Mouse (Mus musculus) right cerebral cortex, postnatal 14 days (tissue): ENCODE data around the gene Higd2a.

ENCODE experiments used
- DNase-seq: peaks from one replicate; pipeline ENCODE4 v3.0.0; 2022

Higd2a gene

DNA sequence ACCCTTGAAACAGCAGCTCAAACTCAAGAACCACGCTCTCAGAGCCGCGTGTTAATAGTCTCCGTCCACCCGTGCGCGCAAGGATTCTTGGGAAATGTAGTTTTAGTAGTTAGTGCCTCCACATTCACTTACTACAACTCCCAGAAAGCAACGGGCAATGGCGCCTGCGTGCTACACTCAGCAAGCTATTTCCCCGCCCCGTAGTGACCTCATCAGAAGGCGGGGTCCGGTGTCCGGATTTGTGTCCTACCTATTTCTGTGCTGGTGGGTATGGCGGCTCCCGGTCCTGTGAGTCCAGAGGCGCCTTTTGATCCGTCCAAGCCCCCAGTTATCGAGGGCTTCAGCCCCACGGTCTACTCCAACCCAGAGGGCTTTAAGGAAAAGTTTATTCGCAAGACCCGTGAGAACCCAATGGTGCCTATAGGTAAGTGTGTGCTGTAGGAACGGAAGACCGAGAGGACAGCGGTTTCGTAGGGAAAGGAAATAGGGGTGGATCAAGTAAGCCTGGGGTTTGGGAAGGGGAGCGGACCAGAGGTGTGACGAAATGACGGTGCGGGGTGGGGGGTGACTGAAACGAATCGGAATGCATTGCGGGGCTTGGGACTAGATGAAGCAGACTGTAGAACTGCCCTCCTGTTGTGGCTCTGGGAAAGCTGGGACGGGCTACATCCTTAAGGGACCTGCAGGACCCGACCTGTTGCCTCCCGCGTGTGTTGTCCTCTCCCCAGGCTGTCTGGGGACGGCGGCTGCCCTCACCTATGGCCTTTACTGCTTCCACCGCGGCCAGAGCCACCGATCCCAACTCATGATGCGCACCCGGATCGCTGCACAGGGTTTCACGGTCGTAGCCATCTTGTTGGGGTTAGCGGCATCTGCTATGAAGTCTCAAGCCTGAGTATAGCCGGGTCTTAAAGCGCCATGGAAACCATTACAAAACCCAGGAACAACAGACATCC lies at the start of gene Higd2a, which contains the start of gene Nop16:
Gene Higd2a (plus strand): TSS at position 212 of the 956 bp plus-strand sequence.
Gene Nop16 (minus strand): TSS at position 95 of the 956 bp plus-strand sequence.
- DNase-seq, result peak; percentile 94

DNA sequence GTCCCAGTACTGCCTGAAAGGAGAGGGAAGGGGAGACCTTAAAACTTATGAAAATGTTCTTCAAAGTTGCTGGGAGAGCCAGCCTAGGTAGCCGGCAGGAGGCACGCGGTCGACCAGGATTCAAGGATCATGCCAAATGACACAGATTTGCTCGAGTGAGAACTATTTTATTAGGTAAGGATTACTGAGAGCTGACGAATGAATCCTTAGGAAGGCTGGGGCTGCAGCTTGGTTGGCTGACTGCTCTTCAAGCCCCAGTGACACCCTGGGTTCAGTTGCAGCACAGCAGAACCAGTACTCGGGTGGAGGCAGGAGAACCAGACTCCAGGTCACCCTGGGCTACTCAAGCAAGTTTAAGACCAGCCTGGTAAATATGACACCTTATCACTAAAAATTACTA lies 42.0 kb upstream of the Higd2a start:
- no peak for DNase-seq

DNA sequence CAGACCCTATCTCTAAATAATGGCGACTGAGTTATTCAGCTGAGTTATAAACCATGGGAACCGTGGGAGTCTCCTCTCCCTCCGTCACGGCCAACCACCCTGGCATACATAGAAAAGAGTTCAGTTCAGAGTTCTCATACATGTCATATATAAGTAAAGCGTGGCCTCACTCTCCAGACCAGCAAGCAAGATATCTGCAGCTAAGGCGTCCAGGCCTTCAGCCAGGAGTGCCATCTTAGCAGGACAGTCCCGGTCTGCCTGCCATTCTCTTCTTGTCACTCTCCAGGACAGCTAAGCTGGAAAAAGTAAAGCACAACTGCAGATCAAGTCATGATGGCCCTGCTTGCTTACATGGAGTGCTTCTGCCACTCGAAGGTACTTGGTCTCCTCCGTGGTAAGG lies 33.8 kb upstream of the Higd2a start:
- DNase-seq, result no peak

DNA sequence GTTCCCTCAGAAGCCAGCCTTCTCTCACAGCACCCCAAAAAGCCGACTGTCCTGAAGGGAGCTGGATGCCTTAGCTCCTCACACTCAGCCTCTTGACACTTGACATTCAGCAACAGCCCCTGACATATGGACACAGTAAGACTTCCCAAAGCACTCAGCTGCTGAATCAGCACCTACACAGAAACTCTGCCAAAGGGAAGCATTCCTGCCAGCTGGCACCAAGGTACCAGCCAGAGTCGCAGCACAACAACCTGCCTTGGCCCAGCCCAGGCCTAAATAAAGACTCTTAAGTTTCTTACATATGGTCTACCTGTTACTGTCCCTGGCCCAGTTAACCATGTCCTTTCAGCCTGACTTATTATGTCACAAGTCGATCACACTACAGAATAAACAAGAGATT lies 33.2 kb upstream of the Higd2a start:
- no peak for DNase-seq

DNA sequence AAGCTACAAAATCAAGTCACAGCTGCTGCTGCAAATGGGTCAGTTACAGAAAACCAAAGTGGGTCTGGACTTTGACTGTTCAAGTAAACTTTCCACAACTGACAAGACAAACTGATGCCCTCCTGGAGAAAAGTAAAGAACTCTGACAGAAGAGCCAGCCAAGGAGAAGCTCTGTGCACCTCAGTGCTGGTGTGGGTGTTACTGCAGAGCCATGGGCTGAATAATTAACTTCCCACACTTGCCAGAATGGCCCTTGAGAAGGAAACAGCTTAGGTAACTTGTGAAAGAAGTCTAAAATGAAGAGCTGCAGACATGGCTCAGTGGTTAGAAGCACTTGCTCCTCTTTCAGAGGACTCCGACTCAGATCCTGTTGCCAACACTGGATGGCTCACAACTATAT lies 32.4 kb upstream of the Higd2a start:
- no peak for DNase-seq

DNA sequence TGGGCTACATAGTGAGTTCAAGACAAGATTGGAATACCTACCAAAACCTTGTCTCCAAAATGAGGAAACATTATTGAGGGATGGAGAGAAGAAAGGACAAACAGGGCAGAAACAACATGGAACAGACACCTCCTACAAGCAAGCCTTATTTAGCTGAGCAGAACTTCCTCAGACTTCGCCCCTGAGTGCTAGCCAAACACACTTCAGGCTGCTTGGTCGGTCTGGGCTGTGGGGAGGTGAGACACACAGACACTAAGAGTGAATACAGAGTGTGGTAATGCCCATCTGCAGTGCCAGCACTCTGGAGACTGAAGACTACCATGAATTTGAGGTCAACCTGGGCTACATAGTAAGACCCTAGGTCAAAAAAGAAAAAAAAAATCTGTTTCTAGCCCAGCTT lies 30.4 kb upstream of the Higd2a start:
- no peak for DNase-seq

DNA sequence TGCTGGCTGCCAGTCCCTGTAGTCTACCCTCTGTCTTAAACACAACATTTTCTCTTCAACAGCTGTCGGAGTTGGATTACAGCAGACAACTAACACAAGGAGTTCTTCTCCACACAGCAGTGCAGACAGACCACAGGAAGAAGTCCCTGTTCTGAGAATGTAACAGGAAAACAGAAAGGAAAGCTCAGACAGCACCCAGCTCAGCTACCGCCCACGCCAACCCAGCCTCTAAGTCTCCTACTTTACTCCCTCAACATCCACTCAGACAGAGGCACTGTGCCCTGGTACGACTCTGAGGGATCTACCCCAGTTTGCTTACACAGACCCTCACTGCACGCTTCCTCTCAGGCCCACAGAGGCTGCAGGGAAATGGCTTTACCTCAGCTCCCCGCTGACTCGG lies 29.4 kb upstream of the Higd2a start:
- DNase-seq, result no peak

DNA sequence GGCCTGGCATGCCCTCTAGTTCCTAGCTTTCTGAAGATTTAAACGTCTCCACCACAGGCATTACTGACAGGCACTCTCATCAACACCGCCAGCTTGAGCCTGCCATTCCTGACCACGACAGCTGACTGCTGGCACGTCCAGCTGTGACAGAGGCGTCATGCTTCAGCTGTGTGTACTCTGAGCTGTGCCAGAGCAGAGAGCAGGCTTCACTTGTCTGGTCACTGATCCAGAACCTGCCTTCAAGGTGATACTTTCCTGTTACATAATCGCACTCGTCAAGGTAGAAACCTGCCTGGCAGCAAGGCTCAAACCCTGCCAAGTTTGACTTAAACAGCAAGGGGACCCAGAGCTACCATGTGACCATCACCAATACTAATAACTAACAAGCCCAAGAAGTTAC lies 27.4 kb upstream of the Higd2a start:
- DNase-seq, result no peak

DNA sequence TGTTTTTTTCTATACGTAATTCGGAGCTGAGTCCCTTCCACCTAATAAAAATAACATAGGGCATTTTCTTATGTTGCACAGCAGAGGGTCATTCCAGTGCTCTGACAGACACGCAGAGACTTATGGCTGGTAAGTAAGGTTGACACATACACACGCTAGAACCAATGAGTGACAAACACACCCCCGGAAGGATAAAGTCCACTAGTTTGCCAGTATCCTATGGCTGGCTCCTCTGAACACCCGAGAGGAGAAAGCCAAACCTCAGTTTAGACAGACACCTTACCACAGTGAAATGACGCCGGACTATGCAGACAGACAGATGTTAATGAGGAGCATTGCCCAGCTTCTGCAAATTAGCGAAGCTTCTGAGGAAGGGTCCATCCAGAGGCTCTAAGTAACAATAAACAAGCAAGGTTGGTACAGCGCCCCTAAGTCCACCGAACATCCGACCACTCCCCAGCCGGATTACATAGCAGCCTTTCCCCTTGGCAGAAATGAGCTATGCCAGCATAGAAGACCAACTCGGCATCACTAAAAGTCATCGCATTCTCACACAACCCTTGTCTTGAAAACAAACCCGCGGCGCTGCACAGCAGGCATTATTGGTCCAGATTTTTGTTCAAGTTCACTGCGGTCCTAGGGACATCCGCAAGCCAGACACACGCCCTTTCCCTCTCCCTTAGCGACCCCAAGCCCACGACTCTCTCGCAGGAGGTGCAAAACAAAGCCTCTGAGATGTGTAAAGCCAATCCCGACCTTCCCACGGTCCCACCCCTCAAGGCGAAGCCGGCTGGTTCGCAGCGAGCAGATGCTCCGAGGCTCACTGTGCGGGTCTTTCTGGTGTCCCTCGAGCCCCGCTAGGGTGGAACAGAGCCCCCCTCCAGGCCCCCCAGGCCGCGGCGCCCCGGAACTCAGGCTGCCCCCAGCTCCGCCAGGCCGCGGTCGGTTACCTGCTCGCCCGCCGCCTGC lies 25.5 kb upstream of the Higd2a start:
- DNase-seq, result no peak

DNA sequence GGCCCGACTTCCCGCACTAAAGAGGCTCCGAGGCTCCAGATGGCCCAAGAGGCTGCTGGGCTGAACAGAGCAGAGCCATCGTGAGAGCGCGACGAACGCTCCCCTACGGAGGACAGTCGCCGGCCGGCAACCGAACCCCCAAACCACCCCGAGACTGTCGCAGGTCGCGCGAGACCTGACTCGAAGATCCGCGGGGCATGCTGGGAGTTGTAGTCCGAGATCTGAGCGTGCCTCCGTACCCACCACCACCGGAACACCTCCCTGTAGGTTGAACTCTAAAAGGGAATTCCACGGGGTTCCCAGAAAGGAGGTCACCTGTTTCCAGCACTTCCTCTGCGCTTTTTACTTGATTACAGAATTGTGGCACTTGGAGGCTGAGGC lies 24.8 kb upstream of the Higd2a start, which contains the start of gene 4833439L19Rik:
Gene 4833439L19Rik (minus strand): TSS at position 235 of the 381 bp plus-strand sequence.
- DNase-seq, result peak; percentile 96

DNA sequence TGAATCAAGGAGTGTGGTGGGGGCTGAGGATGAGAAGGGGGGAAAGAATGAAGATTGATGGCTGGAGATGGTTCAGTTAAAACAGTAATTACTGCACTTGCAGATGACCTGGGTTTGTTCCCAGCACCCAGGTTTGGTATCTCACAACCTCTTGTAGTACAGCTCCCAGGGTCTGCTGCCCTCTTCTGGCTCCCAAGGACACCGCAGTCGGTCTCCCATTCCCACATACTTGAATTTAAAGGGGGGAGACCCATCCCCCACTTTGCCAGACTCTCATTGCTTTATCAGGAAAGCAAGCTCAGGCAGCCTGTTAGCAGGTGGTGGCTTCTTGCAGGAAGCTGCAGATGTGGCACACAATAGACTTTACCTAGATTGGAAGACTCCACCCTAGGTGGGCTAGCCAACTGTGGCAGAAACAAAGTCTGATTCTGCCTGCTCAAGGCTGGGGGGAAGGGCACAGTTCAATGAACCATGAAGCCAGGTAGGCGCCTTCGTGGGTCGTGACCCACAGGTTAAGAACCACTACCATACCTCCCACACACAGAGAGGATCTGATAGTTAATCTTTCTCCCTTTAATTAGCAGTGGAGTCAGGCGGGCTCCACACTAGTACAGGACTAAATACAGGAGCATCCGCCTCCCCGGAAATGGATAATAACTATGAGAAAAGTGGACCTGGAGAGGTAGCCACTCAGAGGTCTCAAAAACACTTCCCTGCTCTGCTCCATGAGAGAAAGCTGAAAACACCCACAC lies 24.2 kb upstream of the Higd2a start:
- peak; percentile 53 for DNase-seq

DNA sequence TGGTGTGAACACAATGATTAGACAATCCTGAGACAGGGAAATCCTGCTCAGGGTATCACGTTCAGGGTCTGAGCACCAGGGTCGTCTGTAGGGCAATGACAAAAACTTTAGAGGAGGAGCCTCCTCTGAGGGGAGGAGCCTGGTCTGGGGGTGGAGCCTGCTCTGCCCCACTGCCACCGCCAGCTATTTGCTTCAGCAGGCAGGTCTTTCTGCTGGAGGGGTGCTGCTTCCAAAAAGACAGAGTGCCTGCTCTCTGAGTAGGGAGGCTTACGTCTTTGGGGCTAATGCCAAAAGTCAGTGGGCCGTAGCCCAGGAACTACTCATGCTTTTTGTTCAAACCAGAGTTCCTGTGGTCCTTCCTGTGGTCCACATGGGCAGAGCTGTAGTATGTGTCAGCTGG lies 21.6 kb upstream of the Higd2a start:
- no peak for DNase-seq

DNA sequence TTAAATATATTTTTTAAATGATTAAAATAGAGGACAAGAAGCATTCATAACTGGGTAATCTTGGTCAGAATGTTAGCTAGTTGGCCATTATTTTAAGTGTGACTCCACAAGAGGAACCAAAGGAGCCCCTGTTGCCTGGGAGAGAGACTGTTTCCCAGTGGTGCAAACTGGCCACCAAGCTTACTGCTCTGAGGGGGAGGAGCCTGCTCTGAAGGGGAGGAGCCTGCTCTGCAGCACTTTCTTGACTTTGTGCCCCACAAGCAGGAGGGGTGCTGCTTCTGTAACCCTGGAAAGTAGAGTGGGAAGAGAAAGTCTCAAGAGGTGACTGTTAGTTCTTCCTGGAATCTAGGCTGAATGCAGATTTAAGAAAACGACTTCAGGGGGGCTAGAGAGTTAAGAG lies 20.7 kb upstream of the Higd2a start:
- no peak for DNase-seq

DNA sequence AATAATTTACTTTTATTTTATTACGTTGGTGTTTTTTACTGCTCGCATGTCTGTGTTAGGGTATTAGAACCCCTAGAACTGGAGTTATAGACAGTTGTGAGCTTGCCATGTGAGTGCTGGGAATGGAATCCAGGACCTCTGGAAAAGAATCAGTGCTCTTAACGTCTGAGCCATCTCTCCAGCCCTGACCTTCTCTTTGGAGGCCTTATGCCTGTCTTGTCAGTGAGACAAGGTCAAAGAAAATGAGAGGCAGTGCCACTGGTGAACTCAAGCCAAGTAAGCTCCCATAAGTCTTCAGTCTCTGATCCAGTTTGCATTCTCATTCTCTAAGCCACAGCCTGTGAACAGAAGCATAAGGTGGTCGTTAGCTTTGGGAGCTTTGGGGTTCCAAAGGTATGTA lies 19.3 kb upstream of the Higd2a start:
- no peak for DNase-seq

DNA sequence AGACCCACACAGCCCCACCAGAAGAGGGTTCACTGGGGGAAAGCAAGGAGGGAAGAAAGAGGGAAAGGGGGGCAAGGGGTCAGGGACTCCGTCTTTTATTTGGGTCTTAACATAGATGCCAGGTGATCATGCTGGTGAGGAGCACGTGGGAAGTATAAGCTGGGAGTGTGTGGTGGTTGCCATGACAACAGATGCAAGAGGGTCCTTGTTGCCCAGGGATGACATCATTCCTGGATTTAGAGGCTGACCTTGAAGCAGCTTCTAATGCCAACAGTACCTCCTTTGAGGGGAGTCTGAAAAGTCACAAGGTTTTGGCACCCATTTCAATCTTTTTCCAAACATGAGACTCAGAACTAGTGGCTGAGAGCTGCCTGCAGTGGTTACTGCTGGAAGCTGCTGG lies 18.4 kb upstream of the Higd2a start:
- no peak for DNase-seq

DNA sequence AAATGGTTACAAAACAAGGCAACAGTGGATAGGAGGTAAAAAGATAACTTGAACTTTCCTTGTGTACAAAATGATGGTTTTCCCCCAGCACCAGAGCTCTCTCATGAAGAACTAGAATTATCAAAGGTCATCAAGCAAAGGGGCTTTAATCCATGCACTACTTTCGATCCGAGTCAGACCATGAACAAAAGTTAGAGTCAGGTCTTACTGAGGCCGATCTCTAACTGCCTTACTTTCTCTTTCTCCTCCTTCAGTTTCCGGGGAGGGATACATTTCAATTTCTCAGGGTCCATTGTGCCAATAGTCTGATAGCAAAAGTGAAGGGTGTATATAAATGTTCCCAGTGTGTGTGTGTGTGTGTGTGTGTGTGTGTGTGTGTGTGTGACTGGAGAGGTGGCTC lies 17.4 kb upstream of the Higd2a start:
- no peak for DNase-seq

DNA sequence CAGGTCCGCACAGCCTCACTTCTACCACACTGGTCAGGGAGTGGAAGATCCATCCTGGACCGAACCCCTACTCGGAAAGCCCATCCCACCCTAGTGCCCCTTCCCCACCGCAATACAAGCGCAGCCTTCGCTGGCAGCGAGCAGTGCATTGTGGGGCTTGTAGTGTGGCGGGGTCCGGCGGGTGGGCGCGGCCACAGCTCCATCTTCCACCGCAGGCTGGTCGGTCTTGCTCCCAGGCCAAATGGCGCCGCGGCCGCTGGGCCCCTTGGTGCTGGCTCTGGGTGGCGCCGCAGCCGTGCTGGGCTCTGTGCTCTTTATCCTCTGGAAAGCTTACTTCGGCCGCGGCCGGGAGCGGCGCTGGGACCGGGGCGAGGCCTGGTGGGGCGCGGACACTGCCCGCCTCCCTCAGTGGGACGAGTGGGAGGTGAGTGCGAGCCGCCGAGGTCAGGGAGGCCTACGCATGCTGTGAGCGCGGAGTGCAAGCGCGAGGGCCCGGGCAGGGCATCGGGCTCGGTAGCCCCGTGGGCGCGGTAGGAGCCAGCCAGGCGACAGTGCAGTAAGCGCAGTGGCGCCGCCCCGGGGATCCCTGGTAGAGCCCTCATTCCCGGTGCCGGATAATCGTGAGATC lies 15.0 kb upstream of the Higd2a start, which contains the start of gene Arl10:
Gene Arl10 (plus strand): TSS at position 162 of the 628 bp plus-strand sequence.
- DNase-seq, result peak; percentile 74

DNA sequence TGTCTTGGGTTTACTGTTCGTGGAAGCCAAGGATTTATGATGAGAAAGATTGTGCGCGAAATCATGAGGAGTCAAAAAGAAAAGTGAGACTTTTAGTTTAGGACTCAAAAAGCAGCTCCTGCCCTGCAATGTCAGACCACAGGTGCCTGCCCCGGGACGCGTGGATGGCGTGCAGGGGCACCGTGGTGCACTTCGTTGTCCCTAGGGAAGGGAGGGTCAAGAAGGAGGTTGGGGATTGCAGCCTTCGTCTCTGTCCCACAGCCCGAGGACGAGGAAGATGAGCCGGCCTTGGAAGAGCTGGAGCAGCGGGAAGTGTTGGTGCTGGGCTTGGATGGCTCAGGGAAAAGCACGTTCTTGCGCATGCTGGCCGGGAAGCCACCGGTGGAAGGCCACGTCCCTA lies 14.5 kb upstream of the Higd2a start:
- no peak for DNase-seq

DNA sequence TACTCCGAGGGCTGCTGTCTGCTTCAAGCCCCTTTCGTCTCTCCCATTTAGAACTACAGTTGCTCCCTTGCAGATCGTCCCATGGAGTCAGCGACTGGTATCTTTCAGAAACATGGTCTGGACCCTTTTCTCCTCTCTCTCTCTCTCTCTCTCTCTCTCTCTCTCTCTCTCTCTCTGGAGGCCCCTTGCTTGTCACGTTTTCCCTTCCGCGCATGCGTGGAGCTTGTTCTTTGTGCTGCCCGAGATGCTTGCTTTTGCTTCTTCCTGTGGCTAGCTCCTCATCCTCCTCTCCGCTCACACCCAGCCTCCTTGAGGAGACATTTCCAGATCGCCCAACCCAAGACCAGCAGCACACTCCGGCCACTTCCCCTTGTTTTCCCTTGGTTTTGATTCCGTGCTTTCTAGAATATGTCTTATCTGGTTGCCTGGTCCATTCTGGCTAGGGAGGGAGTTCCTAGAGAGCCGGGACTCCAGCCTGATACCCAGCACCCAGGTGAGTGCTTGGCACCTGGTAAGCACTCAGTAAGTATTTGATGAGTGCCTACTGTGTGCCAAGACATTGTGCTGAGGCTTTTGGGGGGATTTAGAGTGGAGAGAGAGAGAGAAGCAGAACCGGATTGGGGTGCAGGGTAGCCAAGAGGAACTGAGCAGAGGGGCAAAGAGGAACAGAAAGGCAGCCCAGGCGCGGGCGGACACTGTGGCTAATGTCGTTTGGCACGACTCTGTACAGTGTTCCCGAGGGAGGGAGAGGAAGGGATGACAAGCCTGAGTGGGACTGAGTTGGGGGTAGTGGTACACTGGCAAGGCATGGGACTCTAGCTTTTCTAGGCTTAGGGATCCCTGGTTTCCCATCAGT lies 12.1 kb upstream of the Higd2a start:
- no peak for DNase-seq

DNA sequence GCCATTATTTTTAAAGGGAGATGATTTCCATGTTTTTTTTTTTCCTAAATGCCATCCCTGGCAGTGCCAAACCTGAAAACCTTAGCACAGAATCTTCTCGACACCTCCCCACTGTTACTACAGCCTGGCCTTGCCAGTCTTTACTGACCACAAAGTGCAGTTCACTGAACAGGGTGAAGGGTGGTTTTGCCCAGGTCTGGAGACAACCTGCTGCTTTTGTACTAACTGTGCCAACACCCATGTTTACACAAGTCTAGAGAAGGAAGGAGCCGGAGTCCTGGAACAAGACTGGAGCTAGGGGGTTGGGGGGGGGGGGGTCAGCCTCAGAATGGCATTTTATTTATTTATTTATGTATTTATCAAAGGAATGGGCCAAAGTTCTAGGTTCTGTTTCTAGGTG lies 8.6 kb upstream of the Higd2a start:
- DNase-seq, result no peak

DNA sequence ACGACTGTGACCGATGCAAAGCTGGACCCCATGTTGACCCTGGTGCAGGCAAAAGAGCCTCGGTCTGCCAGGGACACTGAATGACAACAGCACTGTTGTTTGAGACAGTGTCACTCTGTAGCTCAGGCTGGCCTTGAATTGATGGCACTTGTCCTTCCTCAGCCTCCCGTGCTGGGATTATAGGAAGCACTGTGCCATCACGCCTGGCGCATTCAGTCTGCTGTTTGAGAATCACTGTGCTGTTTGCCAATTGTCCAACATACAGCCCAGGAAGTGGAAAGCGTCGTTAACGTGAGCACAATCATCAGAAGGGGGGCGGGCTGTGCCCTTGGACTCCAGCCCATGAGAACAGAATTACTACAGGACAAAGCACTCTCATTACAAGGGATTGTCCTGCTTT lies 7.9 kb upstream of the Higd2a start:
- DNase-seq, result no peak
